Mouse (Mus musculus) hematopoietic multipotent progenitor cell, adult 10-12 weeks (in vitro differentiated cells): ENCODE data around the gene Tmc2. TPM values are rescaled to one million over a fixed set of nuclear protein-coding genes. Genes with fewer than 3 reads are reported as not detected.

Source experiments
- polyA plus RNA-seq: library from polyadenylated mRNA; stranded (reverse); fragments of >175 nt; gene quantifications from 2 replicates; pipeline ENCODE4 v1.2.3, GENCODE M21; 2012; ENCODE audit warnings: low replicate concordance

Tmc2 gene
- polyA plus RNA-seq = not detected in 2 replicates

GRCm38 (mm10) chr2:130194894-130195293, at the start of gene Tmc2:
Gene Tmc2, plus strand, starts transcription at chr2:130195194.

DNA sequence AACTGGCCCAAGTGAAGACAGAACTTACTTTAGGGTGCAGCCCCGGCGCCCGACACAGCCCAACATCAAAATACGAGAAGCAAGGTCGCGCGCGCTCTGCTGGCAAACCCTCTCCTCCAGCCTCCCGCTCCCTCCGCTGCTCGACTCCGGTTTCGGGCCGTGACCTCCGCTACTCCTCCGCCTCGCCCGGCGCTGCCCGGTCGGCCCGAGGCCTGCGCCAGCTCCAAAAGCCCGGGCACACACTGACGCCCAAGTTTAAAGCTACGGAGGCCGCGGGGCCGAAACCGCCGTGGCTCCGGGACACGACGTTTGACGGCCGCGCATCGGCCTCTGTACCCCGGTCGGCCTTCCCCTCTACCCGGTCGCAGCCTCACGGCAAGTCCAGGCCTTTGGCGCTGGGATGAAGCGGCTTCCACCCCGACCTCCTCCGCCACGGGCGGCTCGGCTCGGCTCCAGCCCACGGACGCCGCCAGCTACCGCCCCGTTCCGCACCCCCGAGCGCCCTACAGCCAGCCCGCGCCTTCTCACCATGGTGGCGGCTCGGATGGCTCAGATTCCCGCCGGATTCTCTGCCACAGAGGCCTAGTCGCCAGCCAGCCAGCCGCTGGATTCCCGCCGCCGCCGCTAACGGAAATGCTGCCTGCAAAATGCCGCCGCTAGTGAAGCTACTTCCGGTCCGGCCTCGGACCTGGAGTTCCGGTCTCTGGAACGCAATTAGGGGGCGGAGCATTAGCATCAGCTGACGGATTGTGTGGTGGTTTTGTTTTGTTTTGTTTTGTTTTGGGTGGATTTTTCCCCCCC, 16.1 kb upstream of the Tmc2 start, which contains the start of gene Snrpb:
Gene Snrpb, minus strand, starts transcription at position 698 of the 801 bp plus-strand sequence.

DNA sequence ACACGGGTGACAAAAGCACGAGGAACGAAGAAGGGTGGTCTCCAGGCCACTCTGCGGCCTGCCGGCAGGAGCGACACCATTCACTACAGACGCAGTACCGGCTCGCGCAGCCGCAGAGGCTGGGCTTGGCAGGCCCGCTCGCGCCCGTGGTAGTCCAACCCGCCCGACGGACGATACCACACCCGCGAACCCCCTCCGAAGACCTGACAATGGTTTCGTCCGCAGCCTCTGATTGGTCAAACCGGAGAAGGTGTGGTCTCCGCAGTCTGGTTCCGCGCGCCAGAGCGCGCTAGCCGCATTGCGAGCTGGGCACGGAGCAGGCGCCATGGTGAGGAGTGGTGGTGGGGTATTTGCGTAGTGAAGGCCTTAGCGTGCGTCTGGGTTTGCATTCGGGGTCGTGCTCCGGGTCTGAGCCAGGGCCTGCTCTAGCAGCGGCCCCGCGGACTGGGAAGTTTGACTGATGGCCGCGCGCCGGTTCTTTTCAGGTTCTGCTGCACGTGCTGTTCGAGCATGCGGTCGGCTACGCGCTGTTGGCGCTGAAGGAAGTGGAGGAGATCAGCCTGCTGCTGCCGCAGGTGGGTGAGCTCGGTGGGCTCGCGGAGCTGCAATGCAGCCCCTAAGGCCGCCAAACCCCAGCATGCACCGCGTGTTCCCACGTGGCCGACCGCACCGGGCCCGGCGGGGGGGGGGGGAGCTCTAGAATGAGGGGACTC, 79.3 kb downstream of the Tmc2 start, which contains the start of gene Nop56:
Gene Nop56, plus strand, starts transcription at position 282 of the 713 bp plus-strand sequence.

GRCm38 (mm10) chr2:130283854-130284654, 89.1 kb downstream of the Tmc2 start, which contains the start of gene Idh3b:
Gene Idh3b, minus strand, starts transcription at chr2:130284547.

GRCm38 (mm10) chr2:130294936-130295277, 99.9 kb downstream of the Tmc2 start, which contains the start of gene Ebf4:
Gene Ebf4, plus strand, starts transcription at chr2:130295169.

Other genes starting within 250 kb of the Tmc2 start
- 0.07 and 0.15 TPM in 2 replicates for gene Tgm3, start 182.8 kb upstream of the Tmc2 start, polyA plus RNA-seq
- not detected in 2 replicates for gene Tgm6, start 82.8 kb upstream of the Tmc2 start, polyA plus RNA-seq
- gene Snrpb, start 15.8 kb upstream of the Tmc2 start, polyA plus RNA-seq = 226 and 366 TPM in 2 replicates
- gene Nop56, start 79.2 kb downstream of the Tmc2 start, polyA plus RNA-seq = 15.9 and 35.4 TPM in 2 replicates
- 32.1 and 38.8 TPM in 2 replicates for gene Idh3b, start 89.4 kb downstream of the Tmc2 start, polyA plus RNA-seq
- 0.04 and 0.15 TPM in 2 replicates for gene Ebf4, start 100.0 kb downstream of the Tmc2 start, polyA plus RNA-seq
- gene Cpxm1, start 202.4 kb downstream of the Tmc2 start, polyA plus RNA-seq = 0.17 TPM in 2 replicates
- not detected in 2 replicates for gene Gm28372, start 210.0 kb downstream of the Tmc2 start, polyA plus RNA-seq
- not detected in 2 replicates for gene 1700020A23Rik, start 210.1 kb downstream of the Tmc2 start, polyA plus RNA-seq
- not detected in 2 replicates for gene Tmem239, start 211.3 kb downstream of the Tmc2 start, polyA plus RNA-seq
- gene Vps16, start 229.1 kb downstream of the Tmc2 start, polyA plus RNA-seq = 14.7 and 20.6 TPM in 2 replicates
- 16.8 and 23.8 TPM in 2 replicates for gene Pced1a, start 229.5 kb downstream of the Tmc2 start, polyA plus RNA-seq